Mouse (Mus musculus) gastrocnemius, postnatal 25 days (tissue): ENCODE results near the gene Olfr111. TPM values are rescaled to one million over a fixed set of nuclear protein-coding genes. Genes with fewer than 3 reads are reported as not detected.
"Not testable (repeated sequence)": the region's sequence is repeated elsewhere in the genome, so short reads cannot be mapped to it uniquely, and the experiment has no call there.

Source experiments
- DNase-seq: peaks from one replicate; pipeline ENCODE4 v3.0.0; 2022
- long read RNA-seq, 2 experiments: library from polyadenylated mRNA; stranded (forward); transcript quantifications; one replicate each; pipeline ENCODE4 v2.0.0; 2021
- total RNA-seq, 2 experiments: library from RNA; stranded (reverse); gene quantifications; 1 replicate in 1 of 2; 2 replicates in 1 of 2; pipeline ENCODE4 v1.2.3; 2021

Olfr111 gene
- total RNA-seq: not detected
- long read RNA-seq, experiment 1: 0 reads
- long read RNA-seq, experiment 2: 0 reads

- no peak for DNase-seq
Observed at GRCm38 (mm10) chr17:37507730-37508129, at the start of gene Olfr111. Gene Olfr111 (plus strand): TSS chr17:37508030.

- no peak for DNase-seq
Observed at GRCm38 (mm10) chr17:37458616-37459015, 49.2 kb upstream of the Olfr111 start, which contains the start of gene Olfr109. Gene Olfr109 (plus strand): TSS chr17:37458916.

GRCm38 (mm10) chr17:37483452-37483851 is 24.4 kb upstream of the Olfr111 start, which contains the start of gene H2-M2:
Gene H2-M2 (minus strand): TSS chr17:37483552.
- no peak for DNase-seq

GRCm38 (mm10) chr17:37491930-37492518 is 15.8 kb upstream of the Olfr111 start, which contains the start of gene Olfr110:
Gene Olfr110 (plus strand): TSS chr17:37492468.
- DNase-seq: no peak

GRCm38 (mm10) chr17:37524612-37525011 is 16.8 kb downstream of the Olfr111 start:
- DNase-seq: not testable (repeated sequence)

- not testable (repeated sequence) for DNase-seq
Observed at GRCm38 (mm10) chr17:37525427-37525826, 17.6 kb downstream of the Olfr111 start.

DNA sequence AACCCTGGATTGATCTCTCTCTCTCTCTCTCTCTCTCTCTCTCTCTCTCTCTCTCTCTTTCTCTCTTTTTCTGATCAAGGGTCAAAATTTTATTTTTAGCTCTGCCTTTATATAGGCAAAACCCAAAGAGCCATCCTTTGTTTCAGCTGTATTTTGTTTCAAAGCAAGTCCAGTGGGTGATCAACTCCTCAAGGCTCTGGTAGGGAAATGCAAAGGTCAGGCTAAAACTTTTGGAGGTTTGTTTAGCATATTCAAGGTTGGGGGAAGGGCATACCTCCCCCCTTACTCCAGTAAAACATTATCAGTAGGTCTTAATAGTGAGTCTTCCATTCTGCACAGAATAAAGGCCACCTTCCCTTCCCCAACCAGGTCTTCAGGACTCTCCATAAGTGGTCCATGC is 27.3 kb downstream of the Olfr111 start:
- DNase-seq: no peak

GRCm38 (mm10) chr17:37538416-37538815 is 30.6 kb downstream of the Olfr111 start:
- DNase-seq: not testable (repeated sequence)

GRCm38 (mm10) chr17:37541454-37542119 is 33.8 kb downstream of the Olfr111 start:
- no peak for DNase-seq

- DNase-seq: no peak
Observed at GRCm38 (mm10) chr17:37543800-37544435, 36.1 kb downstream of the Olfr111 start.

DNA sequence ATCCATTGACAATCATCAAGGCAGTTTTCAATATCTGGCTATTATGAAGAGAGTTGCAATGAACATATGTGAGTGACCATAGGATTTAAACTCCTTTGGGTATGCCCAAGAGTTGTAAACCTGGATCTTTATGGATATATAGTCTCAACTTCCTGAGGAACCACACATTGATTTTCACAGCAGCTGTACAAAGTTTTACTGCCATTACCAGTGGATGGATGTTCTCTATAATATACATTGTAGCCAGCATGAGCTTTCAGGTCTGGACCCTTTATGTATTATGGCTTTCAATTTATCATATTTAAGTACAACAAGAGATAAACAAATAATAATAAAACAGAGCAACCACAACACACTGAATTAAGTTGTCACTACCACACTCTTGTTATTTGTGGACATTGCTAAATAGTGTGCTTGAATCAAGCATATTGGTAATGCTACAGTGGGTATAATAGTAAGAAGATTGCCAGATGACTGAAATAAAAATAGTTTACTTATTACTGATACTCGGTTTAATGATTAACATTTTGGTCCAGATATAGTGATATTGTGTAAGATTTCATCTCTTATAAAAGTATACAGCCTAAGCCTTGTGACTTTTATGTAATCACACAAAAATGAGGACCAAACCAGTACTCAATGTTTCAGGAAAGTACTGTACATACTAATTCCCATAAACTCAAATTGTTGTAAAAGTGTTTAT is 51.2 kb downstream of the Olfr111 start:
- no peak for DNase-seq

GRCm38 (mm10) chr17:37569351-37569750 is 61.5 kb downstream of the Olfr111 start, which contains the start of gene Olfr112:
Gene Olfr112 (minus strand): TSS chr17:37569451.
- DNase-seq: no peak

DNA sequence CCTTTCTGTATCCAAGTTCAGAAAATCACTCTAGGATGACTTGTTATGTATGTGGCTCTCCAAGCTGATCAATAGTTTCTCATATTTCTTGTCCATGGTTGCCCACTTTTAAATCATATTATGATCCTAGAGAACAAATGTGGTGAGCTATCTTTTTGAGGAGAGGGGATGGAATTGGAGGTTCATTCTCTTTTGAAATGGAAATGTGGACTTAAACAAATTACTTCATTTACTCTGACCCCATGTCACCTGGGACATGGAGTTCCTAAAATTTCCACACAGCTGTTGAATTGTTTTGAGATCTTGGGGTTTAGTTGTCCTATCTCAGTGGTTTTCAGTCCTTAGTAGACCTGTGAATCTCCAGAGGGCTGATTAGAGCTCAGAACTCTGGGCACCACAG is 69.7 kb downstream of the Olfr111 start, which contains the start of gene Olfr113:
Olfr113 (minus strand) TSS at position 101 of the 400 bp plus-strand sequence.
- DNase-seq: no peak

Other genes with a start within 250 kb of the Olfr111 start
- gene Olfr98, start 244.3 kb upstream of the Olfr111 start, total RNA-seq: not detected
- gene H2-M3, start 237.8 kb upstream of the Olfr111 start, total RNA-seq: 1 to 10 TPM in 1 of 2 experiments, under 1 TPM in 1; 0.99 to 1.3 TPM
- not detected for gene Olfr99, start 224.6 kb upstream of the Olfr111 start, total RNA-seq
- gene Olfr101, start 203.7 kb upstream of the Olfr111 start, total RNA-seq: not detected
- not detected for gene Olfr102, start 191.0 kb upstream of the Olfr111 start, total RNA-seq
- not detected for gene Olfr103, start 168.3 kb upstream of the Olfr111 start, total RNA-seq
- not detected for gene Olfr104-ps, start 148.4 kb upstream of the Olfr111 start, total RNA-seq
- not detected for gene Olfr105-ps, start 129.0 kb upstream of the Olfr111 start, total RNA-seq
- gene Olfr106-ps, start 117.6 kb upstream of the Olfr111 start, total RNA-seq: not detected
- gene Olfr107, start 108.8 kb upstream of the Olfr111 start, total RNA-seq: not detected
- gene Olfr108, start 62.5 kb upstream of the Olfr111 start, total RNA-seq: not detected
- not detected for gene Olfr109, start 49.1 kb upstream of the Olfr111 start, total RNA-seq
- gene H2-M2, start 24.5 kb upstream of the Olfr111 start, total RNA-seq: not detected
- not detected for gene Olfr110, start 15.6 kb upstream of the Olfr111 start, total RNA-seq
- gene Olfr112, start 61.4 kb downstream of the Olfr111 start, total RNA-seq: not detected
- gene Olfr113, start 69.6 kb downstream of the Olfr111 start, total RNA-seq: not detected
- gene Olfr114, start 84.7 kb downstream of the Olfr111 start, total RNA-seq: not detected
- gene Olfr115, start 119.1 kb downstream of the Olfr111 start, total RNA-seq: not detected
- not detected for gene Olfr116, start 119.2 kb downstream of the Olfr111 start, total RNA-seq
- not detected for gene Olfr117, start 155.8 kb downstream of the Olfr111 start, total RNA-seq
- not detected for gene Olfr118, start 159.0 kb downstream of the Olfr111 start, total RNA-seq
- not detected for gene Olfr119, start 188.5 kb downstream of the Olfr111 start, total RNA-seq
- gene Olfr120, start 213.8 kb downstream of the Olfr111 start, total RNA-seq: not detected
- not detected for gene Olfr121, start 240.8 kb downstream of the Olfr111 start, total RNA-seq